Mouse (Mus musculus) Muller cell, postnatal 12 days (primary cell): Measurements from ENCODE around the gene Rgs6.

Experiments used
- DNase-seq: peaks from one replicate; pipeline ENCODE4 v3.0.0-alpha.2; 2015; ENCODE audit errors: inconsistent ontology term

Gene Rgs6

DNA sequence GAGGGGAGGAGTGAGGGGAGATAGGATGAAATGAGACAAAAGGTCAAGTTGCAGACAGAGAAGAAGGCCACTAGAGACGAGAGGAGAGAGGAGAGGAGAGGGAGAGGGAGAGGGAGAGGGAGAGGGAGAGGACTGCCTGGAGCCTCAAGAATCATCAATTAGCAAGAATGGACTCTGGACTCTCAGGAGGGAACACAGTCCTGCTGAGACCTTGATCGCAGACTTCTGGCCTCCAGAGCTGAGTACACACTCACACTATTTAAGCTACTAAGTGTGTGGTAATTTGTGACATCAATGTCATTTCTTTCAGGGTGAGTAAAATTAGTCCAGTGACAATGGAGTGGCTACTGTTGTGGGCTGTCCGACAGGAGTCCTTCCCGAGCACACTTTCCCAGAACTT lies 495.3 kb downstream of the Rgs6 start:
- DNase-seq = no peak

DNA sequence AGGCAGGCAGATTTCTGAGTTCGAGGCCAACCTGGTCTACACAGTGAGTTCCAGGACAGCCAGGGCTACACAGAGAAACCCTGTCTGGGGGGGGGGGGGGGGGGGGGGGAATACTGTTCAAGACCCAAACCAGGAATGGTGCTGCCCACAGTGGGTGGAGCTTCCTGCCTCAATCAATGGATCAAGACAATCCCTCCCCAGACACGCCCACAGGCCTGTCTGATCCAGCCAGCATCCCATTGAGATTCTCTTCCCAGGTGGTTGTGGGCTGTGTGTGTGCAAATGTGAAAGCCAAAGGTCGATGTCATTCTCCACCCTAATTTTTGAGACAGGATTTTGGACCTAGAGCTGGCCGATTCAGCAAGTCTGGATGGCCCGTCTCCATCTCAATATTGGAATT lies 496.5 kb downstream of the Rgs6 start:
- no peak for DNase-seq

DNA sequence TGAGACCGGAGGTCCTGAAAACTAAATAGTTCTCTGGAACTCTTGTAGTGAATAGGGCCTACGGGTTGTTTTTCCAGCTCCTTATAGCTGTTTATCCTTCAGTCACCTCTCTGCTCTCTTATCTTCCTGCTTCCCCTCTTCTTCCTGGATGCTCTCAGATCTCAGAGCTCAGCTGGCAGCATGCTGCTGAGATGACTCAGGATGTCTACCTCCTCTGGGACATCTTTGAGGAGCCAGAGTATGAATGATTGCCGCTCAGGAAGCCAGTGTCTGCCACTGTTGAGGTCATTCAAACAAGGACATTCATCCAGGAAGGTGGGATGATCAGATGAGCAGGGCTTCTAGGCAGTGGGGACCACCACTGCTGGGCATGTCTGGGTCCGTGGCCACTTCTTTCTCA lies 498.9 kb downstream of the Rgs6 start:
- DNase-seq = no peak

DNA sequence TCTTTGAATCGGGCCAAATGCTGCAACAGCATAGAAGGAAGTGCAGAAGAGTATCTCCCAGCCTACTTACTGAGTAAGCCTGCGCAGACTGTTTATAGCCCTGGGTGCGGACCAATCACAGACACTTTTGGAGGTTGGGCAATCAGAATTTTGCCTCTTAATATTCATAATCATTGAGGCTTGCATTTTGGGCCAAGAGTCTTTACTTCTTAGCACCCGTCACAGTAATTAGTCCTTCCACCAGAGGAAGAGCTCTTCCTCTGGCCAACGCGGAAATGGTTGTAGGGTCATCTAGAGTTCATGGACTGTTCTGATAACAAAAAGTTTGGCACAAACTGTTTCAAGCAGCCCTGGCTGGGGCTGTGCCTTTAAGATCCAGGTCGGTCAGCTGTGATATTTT lies 499.5 kb downstream of the Rgs6 start:
- peak; percentile 53 for DNase-seq

DNA sequence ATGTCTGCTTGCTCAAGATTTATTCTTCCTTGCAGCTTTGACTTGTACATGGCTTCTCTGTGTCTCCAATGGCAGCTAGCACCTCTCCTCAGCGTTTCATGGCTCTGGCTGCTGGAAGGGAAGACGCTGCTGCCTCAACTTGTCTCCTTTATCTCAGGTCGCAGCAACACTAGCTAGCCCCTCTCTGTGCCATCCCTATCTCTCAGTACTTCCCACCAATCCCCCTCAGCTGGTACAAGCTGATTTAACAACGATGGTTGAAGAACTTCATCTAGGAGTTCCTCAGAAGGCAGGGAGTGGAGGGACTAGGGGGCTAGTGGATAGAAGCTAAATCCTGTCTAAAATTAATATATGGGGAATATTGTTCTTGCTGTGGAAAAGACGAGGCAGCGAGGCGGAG lies 503.9 kb downstream of the Rgs6 start:
- DNase-seq = no peak

DNA sequence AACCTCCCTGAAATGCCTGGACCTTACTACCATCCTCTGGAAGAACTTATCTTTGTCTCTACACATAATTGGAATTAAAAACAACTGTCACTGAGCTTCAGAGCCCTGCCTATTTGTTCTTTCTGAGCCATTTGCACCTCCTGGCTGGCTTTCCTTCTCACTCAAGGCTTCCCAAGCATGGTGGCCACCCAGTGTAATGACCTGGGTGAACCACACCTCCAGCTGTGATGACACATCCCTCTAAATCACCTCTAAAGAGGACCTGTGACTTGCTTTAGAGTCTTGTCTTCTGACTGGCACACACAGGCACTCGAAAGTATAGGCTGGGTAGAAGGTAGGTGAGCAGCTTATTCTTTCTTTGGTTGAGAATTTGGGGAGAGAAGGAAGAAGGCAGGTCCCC lies 509.7 kb downstream of the Rgs6 start:
- DNase-seq = no peak

DNA sequence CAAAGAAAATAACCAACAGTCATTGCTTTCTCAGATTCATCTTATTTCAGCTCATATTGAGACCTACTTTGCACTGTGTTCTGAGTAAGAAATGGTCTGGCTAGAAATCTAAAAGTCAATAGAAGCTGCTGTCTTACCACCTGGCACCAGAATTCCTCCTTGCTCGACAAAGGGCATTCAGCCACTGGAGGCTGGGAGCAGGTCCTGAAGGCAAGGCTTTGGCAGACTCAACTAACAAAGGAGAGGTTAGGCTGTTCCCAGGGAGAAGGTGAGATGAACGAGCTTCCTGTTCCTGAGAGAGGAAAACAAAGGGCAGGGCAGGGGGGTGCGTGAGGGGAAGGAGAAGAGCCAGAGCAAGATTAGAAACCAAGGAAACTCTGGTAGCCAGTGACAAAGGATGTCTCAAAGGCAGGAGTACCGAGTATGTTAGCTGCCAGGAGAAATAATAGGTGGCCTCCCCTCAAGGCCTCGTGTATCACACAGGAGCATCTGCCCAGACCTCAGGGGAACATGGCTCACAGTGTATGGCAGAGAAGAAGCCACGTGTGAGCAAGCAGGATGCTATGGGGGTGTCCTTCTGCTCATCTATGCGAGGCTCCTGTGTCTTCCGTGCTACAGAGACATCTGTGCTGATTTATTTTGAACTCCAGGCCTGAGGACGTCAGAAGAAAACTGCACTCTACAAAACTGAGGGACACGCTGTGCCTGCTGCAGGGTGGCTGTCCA lies 510.7 kb downstream of the Rgs6 start:
- no peak for DNase-seq

DNA sequence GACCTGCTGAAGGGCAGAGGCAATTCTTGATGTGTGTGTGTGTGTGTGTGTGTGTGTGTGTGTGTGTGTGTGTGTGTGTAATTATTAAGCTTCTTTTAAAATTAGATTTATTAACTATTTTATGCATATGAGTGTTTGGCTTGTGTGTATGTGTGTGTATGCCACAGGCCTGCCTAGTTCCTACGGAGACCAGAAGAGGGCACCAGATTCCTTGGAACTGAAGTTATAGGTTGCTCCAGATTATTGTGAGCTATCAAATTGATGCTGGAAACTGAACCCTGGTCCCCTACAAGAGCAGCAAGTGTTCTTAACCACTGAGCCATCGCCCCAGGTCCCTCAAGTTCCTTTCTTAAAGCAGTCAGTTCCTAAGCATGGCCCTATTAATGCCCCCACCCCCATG lies 511.8 kb downstream of the Rgs6 start:
- no peak for DNase-seq

DNA sequence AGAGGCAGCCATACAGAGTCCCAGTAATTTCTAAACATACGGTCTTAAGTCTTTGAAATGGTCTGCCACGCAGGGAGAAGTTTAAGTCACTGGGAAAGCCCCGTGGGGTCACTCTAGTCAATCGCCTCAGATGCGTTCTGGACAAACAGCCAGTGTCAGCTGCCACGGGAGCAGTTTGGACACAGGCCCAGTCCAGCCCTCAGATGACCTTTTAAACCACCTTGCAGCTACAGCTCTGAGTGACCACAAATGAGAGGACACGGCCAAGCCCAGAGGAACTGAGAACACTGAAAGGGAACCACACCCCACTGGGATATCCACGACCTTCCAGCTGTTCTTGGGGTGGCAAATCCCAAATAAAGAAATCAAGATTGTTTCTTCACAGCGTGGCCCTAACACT lies 512.3 kb downstream of the Rgs6 start:
- no peak for DNase-seq

DNA sequence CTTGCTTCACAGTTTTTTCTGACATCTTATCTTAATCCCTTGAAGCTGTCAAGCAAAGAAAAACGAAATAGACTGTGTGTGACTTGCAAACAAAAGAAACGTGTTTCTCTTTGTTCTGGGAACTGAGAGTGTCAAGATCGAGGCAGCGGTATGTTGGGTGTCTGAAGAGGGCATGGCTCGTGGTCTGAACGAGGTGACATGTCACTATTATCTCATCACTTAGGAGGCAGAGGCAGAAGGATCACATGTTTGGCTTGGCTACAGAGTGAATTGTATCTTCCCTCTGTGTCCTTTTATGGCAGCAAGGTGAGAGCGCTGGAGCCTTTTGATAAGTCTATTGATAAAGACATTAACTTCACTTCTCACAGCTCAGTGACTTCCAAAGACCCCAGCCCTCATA lies 512.8 kb downstream of the Rgs6 start:
- DNase-seq = no peak

DNA sequence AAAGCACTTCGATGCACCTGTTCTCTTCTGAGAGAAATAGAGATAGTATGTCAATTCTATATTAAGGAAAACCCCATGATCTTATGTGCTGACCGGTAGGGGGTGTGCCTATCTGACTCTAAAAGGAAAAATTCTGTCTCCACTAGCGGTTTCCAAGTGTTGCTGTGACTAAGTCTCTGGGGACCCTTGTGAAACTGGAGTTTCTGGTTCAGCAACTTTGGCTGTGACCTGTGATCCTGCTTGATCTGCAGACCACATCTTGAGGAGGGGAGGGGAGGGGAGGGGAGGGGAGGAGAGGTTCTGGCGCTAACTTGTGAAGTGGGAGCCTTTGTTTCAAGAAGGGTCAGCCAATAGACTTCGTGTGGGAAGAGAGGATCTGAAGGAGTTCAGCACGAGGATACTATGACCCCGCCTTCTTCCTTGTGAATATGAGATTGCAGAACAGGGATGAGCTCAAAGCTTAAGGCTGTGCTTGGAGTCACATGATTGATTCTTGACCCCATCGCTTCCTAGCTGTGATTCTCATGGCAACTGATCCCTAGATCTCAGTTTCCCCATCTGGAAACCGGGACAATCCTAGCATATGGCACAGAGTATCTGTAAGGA lies 517.5 kb downstream of the Rgs6 start:
- DNase-seq = no peak

DNA sequence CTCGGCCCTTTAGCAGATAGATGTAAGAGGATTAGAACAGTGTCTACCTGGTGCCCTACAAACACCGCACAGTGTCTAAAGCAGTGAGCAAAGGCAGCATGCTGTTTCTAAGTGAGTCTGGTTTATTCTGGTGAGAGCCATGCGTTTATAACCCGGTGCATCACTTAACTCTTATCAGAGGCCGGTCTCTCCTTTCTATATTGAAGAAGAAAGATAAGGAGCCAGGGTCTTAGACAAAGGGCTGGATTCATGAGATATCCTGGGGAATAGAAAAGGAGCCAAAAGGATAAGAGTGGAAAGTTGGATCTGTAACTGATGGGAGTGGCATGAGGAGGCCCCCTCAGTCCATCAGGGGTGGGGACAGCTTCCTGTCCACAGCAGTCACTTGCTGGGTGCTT lies 518.0 kb downstream of the Rgs6 start:
- no peak for DNase-seq

DNA sequence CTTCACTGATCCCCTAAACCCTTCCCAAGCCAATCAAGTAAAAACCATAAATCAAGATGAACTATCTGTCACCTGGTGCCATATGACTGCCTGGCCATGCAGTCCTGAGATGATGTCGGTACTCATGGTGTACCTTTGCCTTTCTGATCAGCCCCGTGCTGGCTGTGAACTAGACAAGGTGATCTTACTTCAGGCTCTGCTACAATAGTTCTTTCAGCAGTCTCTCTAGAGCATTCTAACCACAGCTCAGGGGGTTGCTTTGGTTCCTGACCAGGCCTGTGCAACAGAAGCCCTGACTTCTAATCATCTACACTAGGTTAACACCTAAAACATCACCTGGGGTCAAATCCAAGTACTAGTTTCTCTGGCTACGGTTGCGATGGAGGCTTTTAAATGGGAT lies 521.4 kb downstream of the Rgs6 start:
- DNase-seq = no peak

DNA sequence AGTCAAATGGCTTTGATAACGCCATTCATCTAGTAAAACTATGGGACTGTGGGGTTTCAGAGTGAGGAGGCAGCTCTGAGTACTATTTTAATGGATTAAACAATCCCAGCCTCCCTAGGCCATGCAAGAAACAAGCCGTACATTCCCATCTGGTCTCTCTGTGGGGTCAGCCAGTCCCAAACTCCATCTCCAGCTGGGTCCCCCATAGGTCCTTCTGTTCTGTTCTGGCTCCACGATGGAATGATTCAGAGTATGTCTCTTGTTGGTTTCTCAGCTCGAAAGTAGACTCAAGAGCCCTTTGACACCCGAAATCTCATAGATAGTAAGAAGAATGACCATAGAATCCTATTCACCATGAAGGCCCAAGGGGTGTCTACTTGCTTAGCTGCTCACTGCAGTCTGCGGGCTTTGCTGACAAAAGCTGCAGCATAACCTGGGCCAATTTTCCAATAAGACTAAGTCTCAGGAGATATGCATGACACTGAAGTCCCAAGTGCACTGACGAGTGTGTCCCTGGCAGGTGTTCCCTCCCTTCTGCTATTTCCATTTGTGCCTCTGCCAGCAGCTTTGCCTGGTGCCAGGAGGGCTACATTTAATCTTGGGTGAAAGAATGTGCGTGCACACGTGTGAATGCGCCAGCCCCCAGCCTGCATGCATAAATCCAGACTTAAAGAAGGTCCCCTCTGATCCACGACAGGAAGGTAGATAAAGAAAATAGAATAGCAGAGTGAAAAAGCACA lies 522.0 kb downstream of the Rgs6 start:
- no peak for DNase-seq

DNA sequence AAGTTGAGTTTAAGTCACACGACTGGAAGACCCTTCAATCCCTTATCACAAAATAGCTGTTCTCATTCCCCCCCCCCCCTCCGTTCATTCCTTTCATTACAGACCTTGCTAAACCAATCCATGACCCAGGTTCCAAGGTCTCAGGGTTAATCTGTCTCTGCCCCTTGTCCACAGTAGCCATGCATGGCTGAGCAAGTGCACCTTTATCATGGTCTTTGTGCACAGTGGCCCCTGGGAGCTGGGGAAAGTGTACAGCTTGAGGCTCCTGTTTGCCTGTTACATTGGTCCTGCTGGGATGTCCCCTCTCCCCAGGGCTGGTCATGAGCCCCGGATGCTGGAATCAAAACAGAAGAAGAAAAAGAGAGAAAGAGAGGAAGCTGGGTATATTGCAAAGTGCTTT lies 522.6 kb downstream of the Rgs6 start:
- DNase-seq = no peak

DNA sequence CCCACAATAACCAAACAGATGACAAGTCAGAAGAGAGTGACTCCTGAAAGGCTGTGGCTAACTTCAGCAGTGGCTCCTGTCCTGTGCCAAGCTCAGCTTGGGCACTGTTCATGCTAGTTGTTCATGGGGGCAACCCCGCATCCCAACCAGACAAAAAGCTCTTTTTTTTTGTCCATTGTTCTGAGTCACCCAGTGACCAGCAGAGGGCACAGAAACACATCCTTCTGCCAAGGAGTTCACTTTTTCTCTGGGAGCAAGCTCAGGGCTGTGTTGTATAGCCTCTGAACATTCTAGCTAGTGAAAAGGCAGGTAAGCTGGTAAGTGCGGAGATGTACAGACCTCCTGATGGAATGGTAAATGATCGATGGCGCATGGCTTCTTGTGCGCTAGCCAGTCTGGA lies 524.2 kb downstream of the Rgs6 start:
- peak; percentile 48 for DNase-seq

DNA sequence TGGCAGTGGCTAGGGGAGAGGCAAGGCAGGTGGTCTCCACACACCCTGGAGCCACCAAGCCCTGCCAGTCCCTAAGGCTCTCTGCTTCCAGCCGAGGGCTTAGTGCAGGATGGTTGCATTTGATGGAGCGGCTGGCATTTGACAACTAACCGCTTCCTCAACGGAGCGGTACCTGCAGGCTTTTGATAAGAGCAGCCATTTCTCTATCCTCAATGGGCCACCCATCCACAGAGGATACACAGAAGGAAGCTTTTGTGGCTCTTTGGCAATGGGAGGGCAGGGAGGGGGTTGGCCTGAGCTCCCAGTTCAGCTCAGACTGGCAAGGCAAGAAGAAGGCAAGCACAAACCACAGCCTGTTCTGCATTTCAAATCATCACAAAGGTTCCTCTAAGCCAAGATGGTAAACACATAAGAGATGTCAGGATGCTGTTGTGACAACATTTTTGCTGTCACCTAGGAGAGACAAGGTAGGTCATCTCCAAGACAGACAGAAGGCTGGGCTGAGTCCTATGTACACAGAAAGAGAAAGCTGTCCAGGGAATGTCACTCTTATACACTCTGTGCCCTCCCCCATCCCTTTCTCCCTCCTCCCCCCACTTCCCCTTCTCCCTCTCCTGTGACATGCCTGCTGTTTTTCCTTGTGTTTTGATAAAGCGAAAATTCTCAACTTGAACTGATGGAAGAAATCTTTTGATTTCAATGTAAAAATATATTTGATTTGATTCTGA lies 525.0 kb downstream of the Rgs6 start:
- no peak for DNase-seq

DNA sequence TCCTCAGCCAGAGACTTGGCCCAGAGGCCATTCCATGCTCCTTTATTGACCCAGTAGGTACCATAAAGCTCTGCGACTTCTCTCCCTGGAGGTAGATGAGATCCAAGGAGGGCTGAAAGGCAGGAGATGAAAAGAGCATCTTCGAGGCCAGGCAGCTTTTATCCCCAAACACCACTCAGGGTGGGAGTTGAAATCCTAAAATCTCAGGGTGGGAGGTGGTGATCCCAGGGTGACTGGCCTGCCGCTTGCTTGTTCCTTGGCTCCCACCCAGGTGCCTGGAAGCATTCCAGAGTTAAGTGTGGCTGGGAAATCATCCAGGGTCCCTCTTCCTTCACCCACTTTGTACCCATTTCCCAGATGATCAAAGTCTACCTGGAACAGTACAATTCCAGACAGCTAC lies 525.9 kb downstream of the Rgs6 start:
- no peak for DNase-seq

DNA sequence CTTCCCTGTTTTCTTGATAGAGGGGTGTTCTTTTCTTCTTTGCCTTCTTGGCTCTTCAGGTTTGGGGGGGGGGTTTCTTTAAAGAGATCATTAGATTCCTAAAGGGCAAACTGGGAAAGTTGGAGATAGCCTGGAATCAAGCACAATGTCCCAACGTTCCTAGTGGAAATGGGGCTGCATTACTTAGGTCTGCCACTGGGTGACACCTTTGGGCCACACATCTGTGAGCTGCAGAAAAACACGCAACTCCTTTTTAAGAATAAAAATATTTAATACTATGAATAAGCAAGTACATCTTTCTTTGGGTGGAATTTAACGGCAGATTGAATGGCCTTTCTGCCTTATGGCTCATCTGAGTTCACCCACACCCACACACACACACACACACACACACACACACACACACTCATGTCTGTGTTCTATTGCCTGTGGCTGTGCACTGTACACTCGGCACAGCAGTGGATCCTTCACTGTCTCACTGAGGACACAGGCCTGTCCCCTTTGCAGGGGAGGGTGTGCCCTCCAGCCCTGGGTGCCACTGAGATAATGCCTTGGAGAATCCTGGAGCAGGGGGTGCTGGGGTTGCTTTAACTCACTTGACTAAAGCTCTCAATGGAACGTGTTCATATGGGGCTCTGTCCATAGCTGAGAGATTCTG lies 526.4 kb downstream of the Rgs6 start:
- no peak for DNase-seq

DNA sequence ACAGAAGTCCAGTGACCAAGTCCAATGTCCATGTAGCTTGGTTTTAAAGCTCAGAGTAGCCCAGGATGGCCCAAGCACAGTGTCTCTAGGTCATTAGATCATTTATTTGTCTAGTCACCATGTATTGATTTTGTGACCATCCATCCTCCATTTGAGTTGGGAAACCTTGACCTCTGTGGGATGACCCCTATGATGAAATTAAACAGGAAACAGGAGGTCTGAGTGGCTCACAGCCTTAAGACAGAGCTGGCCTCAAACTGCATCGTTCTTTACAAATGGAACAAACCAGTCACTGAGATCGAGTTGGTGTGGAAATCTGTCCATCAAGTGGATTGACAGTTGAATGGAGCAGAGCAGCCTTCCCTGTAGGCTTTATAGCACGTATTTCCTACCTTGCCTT lies 536.0 kb downstream of the Rgs6 start:
- no peak for DNase-seq

DNA sequence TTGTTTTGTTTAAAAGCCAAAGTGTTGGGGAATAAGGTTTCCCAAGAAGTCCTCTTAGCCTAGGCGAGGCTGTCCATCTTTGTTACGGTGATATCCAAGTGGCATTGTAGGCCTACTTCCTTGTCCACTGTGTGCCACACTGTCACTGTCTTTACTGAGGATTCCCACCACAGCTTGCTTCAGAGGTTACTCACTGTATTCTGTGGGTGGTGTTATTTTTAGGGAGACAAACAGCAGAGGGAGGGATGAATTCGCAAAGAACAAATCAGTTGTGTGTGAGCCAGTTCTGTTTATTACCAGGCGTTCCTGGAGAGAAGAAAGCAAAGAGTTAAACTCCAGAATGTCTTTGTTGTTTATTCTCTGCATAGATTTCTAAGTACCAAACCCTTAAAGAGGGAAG lies 537.2 kb downstream of the Rgs6 start:
- DNase-seq = no peak

DNA sequence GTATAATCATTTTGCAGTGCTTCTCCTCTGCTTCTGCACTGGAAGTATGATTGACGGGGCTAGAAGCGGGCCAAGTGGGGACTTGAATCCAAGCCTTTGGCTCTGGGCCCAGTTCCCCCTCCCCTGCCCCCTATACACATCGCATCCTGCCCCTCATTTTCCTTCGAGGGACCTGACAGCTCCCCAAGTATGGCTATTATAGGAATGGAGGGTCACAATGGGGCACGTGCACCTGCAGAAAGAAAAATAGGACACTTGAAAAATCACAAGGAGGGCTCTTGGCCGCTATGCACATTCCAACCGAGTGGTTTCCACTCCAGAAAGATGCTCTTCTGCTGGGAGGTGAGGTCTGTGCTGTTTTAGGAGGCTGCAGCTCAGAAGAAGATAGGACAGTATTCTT lies 538.8 kb downstream of the Rgs6 start:
- DNase-seq = no peak
